Mouse (Mus musculus) CD4-positive, CD25-positive, alpha-beta regulatory T cell, adult 4 months (primary cell): ENCODE measurements around the gene Foxm1. TPM values are rescaled to one million over a fixed set of nuclear protein-coding genes. Genes with fewer than 3 reads are reported as not detected.
A peak's percentile ranks its signal among the peaks of the same experiment; 100 is the strongest.
"Not testable (repeated sequence)": the region's sequence is repeated elsewhere in the genome, so short reads cannot be mapped to it uniquely, and the experiment has no call there.

ENCODE experiments used
- ATAC-seq: one replicate; pipeline ENCODE4 v1.8.0; 2017
- polyA plus RNA-seq, 2 experiments: library from polyadenylated mRNA; unstranded; fragments of 100-300 nt; shearing (Covaris generic); gene quantifications; one replicate each; pipeline ENCODE4 v1.2.1; 2017

Foxm1 gene
- polyA plus RNA-seq, 2 experiments from 2014 or later, result 1.5 to 1.9 TPM

DNA sequence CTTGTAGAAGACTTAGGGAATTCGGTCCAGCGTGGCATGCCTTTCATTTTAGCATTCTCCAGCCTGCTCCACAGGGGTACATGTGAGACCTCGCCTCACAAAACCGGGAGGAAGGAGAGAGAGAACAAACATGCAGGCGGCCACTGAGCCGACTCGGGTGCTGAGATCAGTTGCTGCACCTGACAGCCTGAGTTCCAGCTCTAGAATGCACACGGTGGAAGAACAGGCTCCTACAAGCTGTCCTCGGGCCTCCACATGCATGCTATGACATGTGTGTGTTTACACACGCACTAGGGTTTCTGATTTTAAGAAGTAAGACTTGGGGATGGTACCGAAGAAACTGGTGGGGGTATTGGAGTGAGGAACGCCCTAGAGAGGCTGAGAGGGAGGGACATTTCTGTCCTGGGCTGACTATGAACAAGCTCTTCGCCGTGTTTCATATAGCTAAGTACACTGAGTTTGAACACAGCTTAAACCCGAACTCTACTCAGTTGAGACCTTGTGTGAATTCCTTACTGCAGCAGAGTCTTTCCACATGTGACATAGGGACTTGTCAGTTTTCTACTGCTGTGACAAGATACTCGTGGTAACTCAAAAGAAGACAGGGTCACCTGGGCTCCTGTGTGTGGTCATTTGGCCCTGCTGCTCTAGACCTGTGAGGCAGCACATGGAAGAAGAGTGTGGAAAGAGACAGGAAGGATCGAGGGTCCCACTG, 13.8 kb downstream of the Foxm1 start:
- no peak for ATAC-seq

DNA sequence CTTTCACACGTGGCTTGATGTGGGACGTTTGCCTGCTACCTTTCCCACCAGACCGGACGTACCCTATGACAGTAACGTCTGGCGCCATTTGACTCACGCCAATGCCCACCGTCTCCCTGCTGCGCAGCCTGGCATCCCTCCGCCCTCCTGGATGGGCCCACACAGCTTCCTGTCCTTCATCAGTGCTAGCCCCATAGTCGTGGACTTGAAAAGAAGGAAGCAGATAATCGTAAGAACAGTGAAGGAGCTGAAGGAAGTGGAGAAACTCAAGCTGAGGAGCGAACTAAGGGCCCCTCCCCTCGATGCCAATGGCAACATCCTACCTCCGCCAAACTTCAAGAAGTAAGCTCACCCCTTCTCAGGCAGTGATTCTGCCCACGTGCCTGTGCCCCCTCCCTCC, 16.9 kb downstream of the Foxm1 start:
- ATAC-seq, result no peak

DNA sequence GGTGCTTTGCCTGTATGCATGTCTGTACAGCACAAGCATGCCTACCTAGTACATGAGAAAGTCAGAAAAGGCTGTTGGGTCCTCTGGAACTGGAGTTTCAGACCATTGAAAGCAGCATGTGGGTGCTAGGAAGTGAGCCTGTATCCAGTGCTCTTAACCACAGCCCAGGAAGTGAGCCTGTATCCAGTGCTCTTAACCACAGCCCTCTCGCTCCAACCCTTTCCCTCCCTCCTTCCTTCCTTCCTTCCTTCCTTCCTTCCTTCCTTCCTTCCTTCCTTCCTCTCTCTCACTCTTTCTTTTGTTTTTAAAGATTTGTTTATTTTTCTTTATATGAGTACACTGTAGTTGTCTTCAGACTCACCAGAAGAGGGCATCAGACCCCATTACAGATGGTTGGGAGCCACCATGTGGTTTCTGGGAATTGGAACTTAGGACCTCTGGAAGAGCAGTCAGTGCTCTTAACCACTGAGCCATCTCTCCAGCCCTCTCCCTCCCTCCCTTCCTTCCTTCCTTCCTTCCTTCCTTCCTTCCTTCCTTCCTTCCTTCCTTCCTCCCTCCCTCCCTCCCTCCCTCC, 17.9 kb downstream of the Foxm1 start:
- ATAC-seq, result not testable (repeated sequence)

DNA sequence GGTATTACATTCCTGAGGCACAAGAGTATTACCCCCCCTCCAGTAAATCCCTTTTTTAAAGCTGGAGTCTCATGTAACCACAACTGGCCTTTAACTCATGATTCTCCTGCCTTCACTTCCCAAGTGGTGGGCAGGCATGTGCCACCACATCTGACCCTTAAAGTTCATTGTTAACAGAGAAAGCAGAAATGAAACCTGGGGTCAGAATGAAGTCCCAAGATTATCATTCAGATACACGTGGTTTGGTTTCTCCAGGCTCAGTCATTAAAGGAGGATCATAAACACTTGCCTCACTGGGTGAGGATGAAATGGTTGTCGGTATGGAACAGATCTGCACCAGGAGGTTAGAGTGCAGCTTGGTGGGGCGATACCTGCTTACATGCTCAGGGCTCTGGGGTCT, 18.5 kb downstream of the Foxm1 start:
- ATAC-seq, result no peak

DNA sequence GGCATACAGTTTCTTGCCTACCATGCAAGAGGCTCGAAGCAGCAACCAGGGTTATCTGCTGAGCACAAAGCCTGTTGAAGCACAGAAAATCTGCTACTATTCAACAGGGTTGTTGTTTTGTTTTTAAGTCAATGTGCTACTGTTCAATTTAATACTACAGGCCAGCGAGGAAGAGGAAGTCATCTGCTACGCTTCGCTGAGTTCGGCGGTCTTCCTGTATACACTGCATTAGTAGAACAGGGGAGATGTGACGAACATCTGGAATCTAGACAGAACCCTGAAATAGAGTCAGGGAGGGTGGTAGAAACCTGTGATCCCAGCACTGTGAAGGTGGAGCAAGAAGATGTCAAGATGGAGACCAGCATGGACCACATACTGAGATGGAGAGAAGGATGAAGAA, 21.0 kb downstream of the Foxm1 start:
- ATAC-seq, result no peak

- ATAC-seq, result no peak
Observed at GRCm38 (mm10) chr6:128385026-128385425, 22.3 kb downstream of the Foxm1 start.

DNA sequence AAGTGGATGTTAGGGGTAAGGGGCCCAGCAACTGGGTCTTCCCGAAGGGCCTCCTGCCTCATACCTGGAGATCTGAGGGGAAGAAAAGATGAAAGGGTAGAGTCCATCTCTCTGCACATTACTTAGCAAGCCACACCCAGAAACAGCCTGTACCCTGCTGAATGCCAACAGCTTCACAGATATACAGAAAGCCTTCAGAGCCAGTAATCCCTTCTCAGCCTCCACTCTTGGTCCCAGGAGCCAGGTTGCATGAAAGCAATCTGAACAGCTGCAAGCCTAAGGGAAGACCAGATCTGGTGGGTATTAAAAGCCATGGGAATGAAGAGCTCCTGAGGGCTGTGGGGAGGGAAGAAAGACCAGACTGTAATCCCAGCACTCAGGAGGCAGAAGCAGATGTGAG, 26.4 kb downstream of the Foxm1 start:
- ATAC-seq, result no peak

DNA sequence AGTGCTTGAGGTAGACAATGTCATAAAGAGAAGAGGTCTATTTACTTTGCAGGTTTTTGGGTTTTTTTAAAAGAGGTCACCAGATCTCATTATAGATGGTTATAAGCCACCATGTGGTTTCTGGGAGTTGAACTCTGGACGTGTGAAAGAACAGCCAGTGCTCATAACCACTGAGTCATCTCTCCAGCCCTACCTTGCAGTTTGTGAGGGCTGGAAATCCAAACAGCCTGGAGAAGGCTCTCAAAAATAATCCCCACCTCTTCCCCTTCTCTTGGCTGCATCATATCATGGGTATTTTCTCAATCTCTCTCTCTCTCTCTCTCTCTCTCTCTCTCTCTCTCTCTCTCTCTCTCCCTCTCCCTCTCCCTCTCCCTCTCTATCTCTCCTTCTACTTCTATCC, 27.9 kb downstream of the Foxm1 start:
- no peak for ATAC-seq

DNA sequence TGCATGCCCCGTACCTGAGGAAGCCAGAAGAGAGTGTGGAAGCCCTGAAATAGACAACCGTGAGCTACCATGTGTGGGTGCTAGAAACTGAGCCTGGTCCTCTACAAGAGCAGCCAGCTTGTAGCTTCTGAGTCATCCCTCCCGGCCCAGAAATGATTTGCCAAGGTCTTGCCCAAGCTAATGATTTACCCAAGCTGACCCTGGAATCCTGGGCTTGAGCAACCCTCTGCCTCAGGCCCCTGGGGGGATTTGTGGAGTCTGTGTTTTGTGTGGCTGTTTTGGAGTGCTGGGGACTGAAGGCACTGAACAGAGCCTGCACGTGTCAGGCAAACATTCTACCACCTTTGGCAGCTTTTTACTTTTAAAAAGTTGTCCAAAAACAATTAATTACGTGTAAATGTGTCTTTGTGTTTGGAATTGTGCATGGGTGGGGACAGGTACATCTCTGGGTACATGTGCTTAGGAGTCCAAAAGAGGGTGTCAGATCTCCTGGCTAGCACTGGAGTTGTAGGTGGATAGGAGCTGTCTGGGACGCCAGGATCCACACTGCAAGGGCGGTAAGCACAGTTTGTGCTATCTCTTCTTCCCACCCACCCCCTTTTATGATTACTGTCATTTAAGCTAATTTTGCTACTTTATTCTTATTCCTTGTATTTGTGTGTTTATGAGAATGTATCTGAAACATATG, 35.0 kb downstream of the Foxm1 start:
- no peak for ATAC-seq

- no peak for ATAC-seq
Observed at GRCm38 (mm10) chr6:128398996-128399395, 36.2 kb downstream of the Foxm1 start, which contains the start of gene Nrip2. Nrip2 (plus strand) TSS chr6:128399296.

- no peak for ATAC-seq
Observed at GRCm38 (mm10) chr6:128399421-128400185, 36.8 kb downstream of the Foxm1 start.

DNA sequence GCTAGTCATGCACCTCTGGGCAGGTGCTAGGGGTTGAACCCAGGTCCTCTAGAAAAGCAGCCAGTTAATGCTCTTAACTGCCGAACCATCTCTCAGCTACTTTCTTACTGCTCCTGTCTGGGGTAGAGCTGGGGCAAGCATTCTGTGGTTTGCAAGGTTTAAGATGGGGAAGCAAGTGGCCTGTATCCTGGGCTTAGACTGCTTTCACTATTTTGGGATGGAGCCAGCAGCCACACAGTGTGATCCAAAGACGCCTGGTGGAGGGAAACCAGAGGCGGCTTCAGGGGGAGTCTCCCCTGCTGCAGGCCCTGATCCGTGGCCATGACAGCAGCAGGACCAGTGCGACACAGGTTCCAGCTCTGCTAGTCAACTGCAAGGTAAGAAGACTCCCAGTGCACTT, 41.9 kb downstream of the Foxm1 start:
- ATAC-seq, result no peak

GRCm38 (mm10) chr6:128408544-128409125, 45.9 kb downstream of the Foxm1 start:
- ATAC-seq, result no peak

DNA sequence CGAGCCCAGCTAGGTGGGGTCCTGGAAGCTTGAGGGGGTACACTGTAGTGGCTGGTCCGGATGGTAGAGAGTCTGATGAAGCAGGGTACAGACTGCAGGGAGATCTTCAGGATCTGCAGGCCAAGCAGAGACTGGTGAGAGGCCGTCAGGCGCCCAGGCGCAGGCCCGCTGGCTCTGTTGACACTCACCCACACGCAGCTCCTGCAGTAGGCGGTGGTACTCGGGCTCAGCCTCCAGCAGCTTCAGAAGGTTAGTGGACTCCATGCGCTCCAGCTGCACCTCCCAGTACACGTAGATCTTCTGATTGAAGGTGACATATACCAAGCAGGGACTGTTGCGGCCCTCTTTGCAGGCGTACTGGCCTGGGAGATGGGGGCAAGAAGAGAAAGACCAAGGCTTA, 47.5 kb downstream of the Foxm1 start:
- no peak for ATAC-seq

GRCm38 (mm10) chr6:128411115-128411514, 48.3 kb downstream of the Foxm1 start:
- ATAC-seq, result peak; percentile 86

GRCm38 (mm10) chr6:128416169-128416568, 53.4 kb downstream of the Foxm1 start:
- no peak for ATAC-seq

DNA sequence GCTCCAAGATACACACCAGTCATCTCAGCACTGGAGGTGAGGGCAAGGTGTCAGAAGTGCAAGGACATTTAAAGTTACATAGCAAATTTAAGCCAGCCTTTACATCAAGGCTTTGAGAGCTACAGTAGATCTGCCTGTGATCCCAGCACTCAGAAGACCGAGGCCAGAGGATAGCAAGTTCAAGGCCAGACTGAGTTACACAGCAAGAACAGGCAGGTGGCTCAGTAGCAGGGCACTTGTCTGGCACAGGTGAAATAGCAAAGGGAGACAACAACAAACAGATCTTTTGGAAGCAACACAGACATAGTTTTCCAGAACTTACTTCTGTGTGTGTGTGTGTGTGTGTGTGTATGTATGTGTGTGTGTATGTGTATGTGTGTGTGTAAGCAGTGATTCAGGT, 55.3 kb downstream of the Foxm1 start:
- no peak for ATAC-seq

GRCm38 (mm10) chr6:128421036-128421435, 58.3 kb downstream of the Foxm1 start:
- no peak for ATAC-seq

GRCm38 (mm10) chr6:128421480-128421879, 58.7 kb downstream of the Foxm1 start:
- no peak for ATAC-seq

- no peak for ATAC-seq
Observed at GRCm38 (mm10) chr6:128423496-128424268, 60.9 kb downstream of the Foxm1 start.

- peak; percentile 93 for ATAC-seq
Observed at GRCm38 (mm10) chr6:128424269-128425019, 61.7 kb downstream of the Foxm1 start, which contains the start of gene Itfg2. Itfg2 (minus strand) TSS chr6:128424931.
